Mouse (Mus musculus): Measurements from ENCODE around the gene Dclk2. TPM values are rescaled to one million over a fixed set of nuclear protein-coding genes. Genes with fewer than 3 reads are reported as not detected.

Dclk2 gene
- polyA plus RNA-seq, 1 experiment from 2014 or later, result 19.0 TPM

DNA sequence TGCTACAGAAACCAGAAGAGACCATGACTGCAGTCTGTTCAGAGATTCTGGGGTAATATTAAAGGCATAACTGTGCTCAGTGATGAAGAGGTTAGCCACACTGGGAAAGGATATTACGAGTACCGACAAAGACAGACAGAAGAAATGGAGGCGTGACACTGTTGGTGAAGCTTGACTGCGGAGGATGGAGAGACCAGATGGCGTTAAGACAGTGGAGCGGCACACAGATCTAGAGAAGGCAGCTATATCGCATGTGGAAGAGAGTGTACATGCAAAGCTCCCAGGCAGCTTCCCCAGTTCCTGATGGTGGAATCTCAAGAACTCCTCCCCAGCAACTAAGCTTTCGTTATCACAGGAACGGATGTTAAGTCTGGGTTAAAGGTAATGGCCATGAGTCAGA, 116.4 kb downstream of the Dclk2 start:
- H3K4me1 ChIP-seq, result peaks cover 22% of the 10 kb centered on the region
- no peak overlapping the region for H3K27ac ChIP-seq (replicated peaks)
- 95% methylated on average over 9 of the region's 9 CpGs for WGBS

DNA sequence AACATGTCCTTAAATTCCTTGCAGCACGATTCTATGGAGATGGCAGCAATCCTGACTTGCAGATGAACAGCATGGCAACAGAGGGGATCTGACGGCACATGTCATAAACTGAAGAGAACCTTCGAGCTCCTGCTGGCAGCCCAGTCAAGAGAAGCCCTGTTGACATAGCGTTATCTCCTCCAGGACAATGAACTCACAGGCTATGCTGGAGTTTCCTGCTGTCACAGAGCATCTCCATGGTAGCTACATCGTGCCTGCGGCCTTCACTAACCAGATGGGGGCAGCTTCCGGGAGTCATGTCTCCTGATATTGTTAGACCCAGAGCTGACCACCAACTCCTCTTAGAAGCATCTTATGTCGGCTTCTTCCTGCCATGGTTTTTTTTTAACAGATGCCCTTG, 117.8 kb downstream of the Dclk2 start:
- WGBS, result 61% methylated on average over 8 of the region's 8 CpGs
- no peak overlapping the region for H3K27ac ChIP-seq (replicated peaks)
- H3K36me3 ChIP-seq, result peaks cover 38% of the 10 kb centered on the region
- H3K9me3 ChIP-seq (replicated peaks), result no peaks in the 10 kb centered on the region
- H3K27me3 ChIP-seq (ENCODE audit: low read depth, poor library complexity, severe bottlenecking), result no peaks in the 10 kb centered on the region
- DNase-seq (ENCODE audit: low spot score), result no peak
- no peak overlapping the region for H3K4me3 ChIP-seq
- H3K4me1 ChIP-seq, result peaks cover 22% of the 10 kb centered on the region

More for the DNA sequence above, 116.4 kb downstream of the Dclk2 start:
- H3K4me3 ChIP-seq, result no peak overlapping the region
- DNase-seq (ENCODE audit: low spot score), result no peak
- no peaks in the 10 kb centered on the region for H3K9me3 ChIP-seq (replicated peaks)
- peaks cover 28% of the 10 kb centered on the region for H3K36me3 ChIP-seq
- H3K27me3 ChIP-seq (ENCODE audit: low read depth, poor library complexity, severe bottlenecking), result no peaks in the 10 kb centered on the region

DNA sequence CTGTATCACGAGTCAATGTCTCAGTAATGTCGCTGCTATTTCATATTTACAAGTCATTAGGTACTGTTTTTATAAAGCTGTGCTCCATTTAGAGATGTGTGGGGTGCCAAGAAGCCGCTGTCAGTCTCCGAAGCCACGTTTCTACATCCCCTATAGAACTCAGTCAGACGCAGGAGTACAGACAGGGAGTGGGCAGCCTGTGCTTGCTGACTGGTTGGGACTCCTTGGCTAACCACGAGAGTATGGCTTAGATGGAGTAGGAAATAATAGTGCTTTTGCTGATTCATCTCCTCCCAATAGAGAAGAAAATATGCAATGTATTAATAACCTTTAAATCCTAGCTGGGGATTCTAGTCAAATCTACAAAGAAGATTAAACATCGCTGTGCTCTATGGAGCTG, 119.8 kb downstream of the Dclk2 start:
- 91% methylated on average over 8 of the region's 8 CpGs for WGBS
- no peak for DNase-seq (ENCODE audit: low spot score)
- no peak overlapping the region for H3K27ac ChIP-seq (replicated peaks)
- H3K9me3 ChIP-seq (replicated peaks), result no peaks in the 10 kb centered on the region
- H3K36me3 ChIP-seq, result peaks cover 37% of the 10 kb centered on the region
- H3K27me3 ChIP-seq (ENCODE audit: low read depth, poor library complexity, severe bottlenecking), result no peaks in the 10 kb centered on the region
- H3K4me3 ChIP-seq, result no peak overlapping the region
- peaks cover 22% of the 10 kb centered on the region for H3K4me1 ChIP-seq

DNA sequence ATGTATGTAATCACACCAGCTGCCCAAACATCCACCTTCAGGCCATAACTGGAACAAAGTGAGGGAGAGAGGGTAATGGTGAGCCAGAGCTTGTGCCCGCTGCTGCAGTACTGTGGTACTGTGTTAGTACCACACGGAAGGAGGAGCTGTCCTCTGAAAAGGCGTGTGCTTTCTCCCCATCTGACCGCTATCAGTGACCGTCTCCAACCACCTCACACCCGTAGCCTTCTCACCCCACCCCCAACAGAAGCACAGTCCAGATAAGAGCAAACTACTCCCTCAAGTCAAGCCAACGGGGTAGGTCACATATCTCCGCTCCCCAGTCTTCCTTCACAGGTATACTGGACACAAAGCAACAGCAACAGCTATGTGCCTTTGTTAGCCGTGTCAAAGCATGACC, 121.6 kb downstream of the Dclk2 start:
- Histone ChIP-seq H3K27ac (replicated peaks) (no peak overlapping the region), H3K4me3 (no peak overlapping the region), H3K9me3 (replicated peaks) (no peaks in the 10 kb centered on the region), H3K36me3 (peaks cover 21% of the 10 kb centered on the region), H3K4me1 (peaks cover 19% of the 10 kb centered on the region), H3K27me3 (ENCODE audit: low read depth, poor library complexity, severe bottlenecking) (no peaks in the 10 kb centered on the region)
- no peak for DNase-seq (ENCODE audit: low spot score)
- WGBS, result 95% methylated on average over 9 of the region's 9 CpGs

DNA sequence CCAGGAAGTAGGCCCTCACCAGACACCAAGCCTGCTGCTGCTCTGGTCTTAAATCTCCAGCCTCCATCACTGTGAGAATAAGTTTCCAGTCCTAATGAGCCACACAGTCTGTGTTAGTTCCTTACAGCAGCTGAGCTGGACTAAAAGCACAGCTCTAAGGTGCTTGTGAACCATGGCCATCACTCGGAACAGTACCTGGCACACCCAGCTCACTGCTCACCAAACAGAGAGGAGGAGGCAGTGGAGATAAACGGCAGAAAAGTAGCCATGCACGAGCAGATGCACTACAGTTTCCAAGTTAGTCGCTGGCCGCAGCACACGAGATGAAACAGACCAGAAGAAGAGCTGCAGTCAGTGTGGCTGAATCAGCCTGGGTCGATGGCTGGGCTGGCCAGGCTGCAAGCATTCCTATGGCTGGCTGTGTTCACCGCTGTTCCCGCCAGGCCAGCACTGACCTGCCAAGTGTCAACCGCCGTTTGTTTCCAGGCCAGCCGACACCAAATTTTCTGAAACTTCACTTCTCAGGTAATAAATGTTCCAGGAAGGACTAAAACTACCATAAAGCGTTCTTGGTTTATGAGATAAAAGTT, 122.7 kb downstream of the Dclk2 start:
- H3K27me3 ChIP-seq (ENCODE audit: low read depth, poor library complexity, severe bottlenecking), result no peaks in the 10 kb centered on the region
- no peaks in the 10 kb centered on the region for H3K9me3 ChIP-seq (replicated peaks)
- H3K27ac ChIP-seq (replicated peaks), result no peak overlapping the region
- H3K36me3 ChIP-seq, result peaks cover 29% of the 10 kb centered on the region
- no peak for DNase-seq (ENCODE audit: low spot score)
- no peak overlapping the region for H3K4me3 ChIP-seq
- peaks cover 10% of the 10 kb centered on the region for H3K4me1 ChIP-seq
- WGBS, result 89% methylated on average over 13 of the region's 13 CpGs

DNA sequence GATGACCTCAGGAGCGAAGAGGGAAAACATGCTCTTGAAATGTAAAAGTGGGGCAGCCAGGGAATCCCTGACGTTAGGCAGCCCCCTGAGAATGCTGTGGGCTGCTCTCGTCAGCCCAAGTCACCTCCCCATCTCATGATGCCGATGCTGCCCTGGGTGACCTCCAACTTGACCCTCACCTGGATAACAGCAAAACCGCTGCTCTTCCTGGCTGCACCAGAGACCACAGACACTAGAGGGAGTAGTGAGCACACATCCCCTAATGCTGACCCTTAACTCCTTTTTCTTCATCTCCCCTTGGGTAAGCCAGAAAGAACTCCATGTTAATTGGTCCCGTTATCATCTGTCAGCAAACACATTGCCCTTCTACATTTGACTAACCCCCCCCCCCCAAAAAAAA, 123.9 kb downstream of the Dclk2 start:
- H3K36me3 ChIP-seq, result peaks cover 35% of the 10 kb centered on the region
- WGBS, result 41% methylated on average over 6 of the region's 6 CpGs
- no peak overlapping the region for H3K27ac ChIP-seq (replicated peaks)
- no peaks in the 10 kb centered on the region for H3K27me3 ChIP-seq (ENCODE audit: low read depth, poor library complexity, severe bottlenecking)
- H3K4me3 ChIP-seq, result no peak overlapping the region
- DNase-seq (ENCODE audit: low spot score), result no peak
- H3K4me1 ChIP-seq, result peaks cover 5% of the 10 kb centered on the region; the same call in 1 of the 2 replicates
- H3K9me3 ChIP-seq (replicated peaks), result no peaks in the 10 kb centered on the region

DNA sequence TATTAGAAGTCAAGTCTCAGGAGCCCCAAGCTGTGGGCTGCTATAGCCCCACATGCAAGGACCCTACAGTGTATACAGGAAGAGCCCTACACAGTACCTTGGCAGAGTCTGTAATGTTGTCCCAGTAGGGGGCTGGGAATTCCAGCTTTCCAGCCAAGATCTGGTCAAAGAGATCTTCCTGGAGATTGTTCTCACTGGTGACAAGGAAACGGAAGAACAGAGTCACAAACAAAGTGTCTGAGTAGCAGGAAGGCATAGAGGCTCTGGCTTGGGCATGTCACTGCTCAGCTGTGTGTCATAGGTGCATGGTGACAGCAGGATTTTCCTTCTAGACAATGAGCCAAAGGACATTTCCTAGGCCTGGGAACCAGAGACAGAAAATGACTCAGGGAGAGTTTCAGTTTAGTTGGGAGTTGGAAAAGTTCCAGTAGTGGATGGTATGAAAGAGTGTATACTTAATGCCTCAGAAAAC, 126.9 kb downstream of the Dclk2 start:
- no peak for DNase-seq (ENCODE audit: low spot score)

DNA sequence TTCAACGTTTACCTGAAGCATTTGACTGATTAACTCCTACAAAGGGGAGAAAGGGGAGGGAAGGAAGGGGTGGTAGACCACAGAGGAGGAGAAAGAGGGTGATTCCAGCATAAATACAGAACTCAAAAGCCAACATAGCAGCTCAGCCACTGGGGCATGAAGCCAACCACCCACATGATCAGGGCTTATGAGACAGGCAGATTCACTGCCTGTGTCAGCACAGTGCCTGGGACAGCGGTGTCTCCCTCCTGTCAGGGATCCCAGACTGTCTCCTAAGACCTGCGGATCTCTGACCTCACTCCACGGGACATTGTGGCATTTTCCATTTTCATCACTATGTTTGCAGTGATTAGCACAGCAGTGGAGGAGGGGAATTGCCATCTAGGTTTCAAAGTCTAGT, 127.4 kb downstream of the Dclk2 start:
- no peak for DNase-seq (ENCODE audit: low spot score)
- H3K9me3 ChIP-seq (replicated peaks), result no peaks in the 10 kb centered on the region
- H3K27me3 ChIP-seq (ENCODE audit: low read depth, poor library complexity, severe bottlenecking), result no peaks in the 10 kb centered on the region
- peaks cover 36% of the 10 kb centered on the region for H3K36me3 ChIP-seq
- no peak overlapping the region for H3K4me3 ChIP-seq
- H3K4me1 ChIP-seq, result peaks cover 27% of the 10 kb centered on the region
- no peak overlapping the region for H3K27ac ChIP-seq (replicated peaks)
- 83% methylated on average over 4 of the region's 4 CpGs for WGBS

More for the DNA sequence above, 126.9 kb downstream of the Dclk2 start:
- 64% methylated on average over 1 of the region's 1 CpGs for WGBS
- Histone ChIP-seq H3K4me1 (peaks cover 22% of the 10 kb centered on the region), H3K36me3 (peaks cover 35% of the 10 kb centered on the region), H3K9me3 (replicated peaks) (no peaks in the 10 kb centered on the region), H3K4me3 (no peak overlapping the region), H3K27me3 (ENCODE audit: low read depth, poor library complexity, severe bottlenecking) (no peaks in the 10 kb centered on the region), H3K27ac (replicated peaks) (no peak overlapping the region)

DNA sequence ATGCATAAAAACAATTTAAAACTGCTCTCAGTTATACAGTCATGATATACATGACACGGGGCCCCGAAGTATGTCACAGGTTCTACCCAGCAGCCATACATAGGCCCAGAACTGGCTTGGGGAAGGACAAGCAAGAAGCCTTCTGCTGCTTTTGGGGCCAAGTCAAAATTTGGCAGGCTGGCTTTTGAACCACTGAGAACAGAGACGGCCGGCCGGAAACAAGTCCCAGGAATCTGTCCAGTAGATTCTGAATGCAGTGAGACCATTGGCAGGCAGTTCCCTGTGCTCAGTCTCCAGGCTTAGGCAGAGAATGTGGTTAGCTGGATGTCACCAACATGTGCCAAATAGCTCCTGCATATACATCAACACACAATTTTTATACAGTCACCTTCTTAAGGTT, 130.9 kb downstream of the Dclk2 start:
- WGBS, result 93% methylated on average over 5 of the region's 5 CpGs
- peaks cover 57% of the 10 kb centered on the region for H3K36me3 ChIP-seq

DNA sequence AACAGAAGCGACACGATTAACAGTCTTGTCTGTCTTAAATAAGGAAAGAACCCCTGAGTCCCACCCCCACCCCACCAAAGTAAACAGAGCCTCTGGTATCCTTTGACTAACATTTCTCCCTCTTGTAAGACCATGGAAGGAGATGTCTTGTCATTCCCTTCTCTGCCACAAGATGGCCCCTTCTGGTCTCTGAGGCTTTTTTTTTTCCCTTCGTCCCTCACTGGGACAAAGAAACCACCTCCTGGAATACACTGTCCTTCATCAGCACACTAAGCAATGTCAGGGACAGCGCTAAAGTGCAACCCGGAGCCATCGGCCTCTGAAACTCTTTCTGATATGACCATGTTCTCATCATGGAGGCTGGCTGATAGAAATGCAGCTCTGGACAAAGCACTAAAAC, 131.9 kb downstream of the Dclk2 start:
- WGBS, result 53% methylated on average over 6 of the region's 6 CpGs
- DNase-seq (ENCODE audit: low spot score), result peak; percentile 57
- peak overlapping the region; percentile 73 for H3K27ac ChIP-seq (replicated peaks)
- H3K4me1 ChIP-seq, result peaks cover 44% of the 10 kb centered on the region
- H3K36me3 ChIP-seq, result peaks cover 63% of the 10 kb centered on the region
- H3K4me3 ChIP-seq, result no peak overlapping the region
- H3K27me3 ChIP-seq (ENCODE audit: low read depth, poor library complexity, severe bottlenecking), result no peaks in the 10 kb centered on the region
- H3K9me3 ChIP-seq (replicated peaks), result no peaks in the 10 kb centered on the region

More for the DNA sequence above, 130.9 kb downstream of the Dclk2 start:
- peaks cover 44% of the 10 kb centered on the region for H3K4me1 ChIP-seq
- H3K27ac ChIP-seq (replicated peaks), result no peak overlapping the region; the same call in 1 of the 2 replicates
- no peak for DNase-seq (ENCODE audit: low spot score)
- no peak overlapping the region for H3K4me3 ChIP-seq
- no peaks in the 10 kb centered on the region for H3K9me3 ChIP-seq (replicated peaks)
- no peaks in the 10 kb centered on the region for H3K27me3 ChIP-seq (ENCODE audit: low read depth, poor library complexity, severe bottlenecking)

DNA sequence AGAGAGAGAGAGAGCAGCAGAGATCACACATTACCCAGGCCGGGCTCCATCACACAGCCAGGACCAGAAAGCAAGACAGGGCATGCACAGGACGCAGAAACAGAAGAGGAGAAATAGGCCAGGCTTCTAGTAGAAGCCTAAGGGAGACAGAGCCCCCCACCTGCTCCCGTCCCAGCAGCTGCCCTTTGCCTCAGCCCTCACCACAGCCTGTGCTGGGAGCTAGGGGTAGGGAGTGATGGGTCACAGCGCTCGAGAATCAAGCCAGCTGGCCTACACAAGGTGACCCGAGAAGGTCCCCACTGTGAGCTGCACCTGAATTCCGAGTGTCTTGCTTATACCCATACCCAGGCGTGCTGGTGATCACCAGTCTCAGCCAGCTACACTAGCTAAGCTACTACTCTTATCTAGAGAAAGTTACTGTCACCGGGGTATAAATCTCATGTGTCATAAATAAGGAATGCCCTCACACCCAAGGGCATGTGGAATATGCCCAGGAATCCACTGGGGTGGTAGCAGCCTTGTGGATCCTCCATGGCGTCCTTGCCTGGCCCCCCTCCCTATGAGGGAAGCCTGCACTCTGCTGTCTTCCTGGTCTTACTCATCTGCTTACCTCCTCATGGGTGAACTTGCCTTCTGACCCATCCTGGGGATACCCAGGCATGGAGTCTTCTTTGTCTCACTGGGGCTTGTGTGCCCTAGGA, 133.1 kb downstream of the Dclk2 start:
- Histone ChIP-seq H3K9me3 (replicated peaks) (no peaks in the 10 kb centered on the region), H3K4me1 (peaks cover 53% of the 10 kb centered on the region), H3K4me3 (no peak overlapping the region), H3K27me3 (ENCODE audit: low read depth, poor library complexity, severe bottlenecking) (no peaks in the 10 kb centered on the region), H3K27ac (replicated peaks) (peak overlapping the region; percentile 73), H3K36me3 (peaks cover 61% of the 10 kb centered on the region)
- 88% methylated on average over 10 of the region's 10 CpGs for WGBS
- DNase-seq (ENCODE audit: low spot score), result no peak

DNA sequence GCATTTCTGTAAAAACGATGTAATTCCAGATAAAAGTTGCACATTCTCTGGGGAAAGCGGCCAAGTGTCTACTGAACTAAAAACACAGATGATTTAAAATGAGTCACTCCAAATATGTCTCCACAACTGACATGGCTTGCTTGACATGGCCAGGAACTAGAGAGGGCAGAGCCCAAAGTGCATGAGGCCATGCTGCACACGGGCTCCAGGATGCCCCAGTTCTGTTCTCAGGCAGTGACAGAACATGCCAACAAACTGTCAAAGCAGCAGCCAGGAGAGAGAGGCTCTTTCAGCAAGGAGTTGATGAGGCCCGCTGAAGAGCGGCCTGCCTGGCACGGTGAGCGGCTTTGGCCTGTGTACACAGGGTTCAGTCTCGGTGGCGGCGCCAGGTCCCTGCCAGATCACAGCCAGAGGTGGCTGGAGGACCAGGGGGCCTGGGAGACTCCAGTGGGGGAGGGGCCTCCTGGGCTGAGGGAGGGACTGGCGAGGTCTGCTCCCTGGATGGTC, 133.8 kb downstream of the Dclk2 start:
- Histone ChIP-seq H3K27me3 (ENCODE audit: low read depth, poor library complexity, severe bottlenecking) (no peaks in the 10 kb centered on the region), H3K36me3 (peaks cover 56% of the 10 kb centered on the region), H3K4me1 (peaks cover 53% of the 10 kb centered on the region), H3K27ac (replicated peaks) (peak overlapping the region; percentile 46), H3K9me3 (replicated peaks) (no peaks in the 10 kb centered on the region), H3K4me3 (no peak overlapping the region)
- DNase-seq (ENCODE audit: low spot score), result no peak
- WGBS, result 76% methylated on average over 11 of the region's 11 CpGs

DNA sequence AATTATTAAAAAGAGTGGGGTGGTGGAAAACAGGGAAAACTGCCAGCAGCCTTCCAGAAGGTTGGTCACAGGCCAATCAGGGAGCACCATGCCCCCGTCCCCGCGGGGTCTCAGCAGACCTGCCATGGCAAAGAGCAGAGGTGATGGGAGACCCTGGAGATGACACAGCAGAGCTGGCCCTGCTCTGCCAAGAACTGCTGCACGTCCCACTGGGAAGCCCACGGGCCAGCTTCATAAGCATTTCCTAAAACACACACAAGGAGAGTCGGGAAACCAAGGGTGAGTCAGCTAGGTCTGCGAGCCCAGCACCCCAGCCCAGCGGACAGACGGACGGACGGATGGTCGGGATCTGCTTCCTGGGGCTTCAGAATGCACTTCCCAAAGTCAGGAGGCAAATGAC, 134.4 kb downstream of the Dclk2 start:
- Histone ChIP-seq H3K27me3 (ENCODE audit: low read depth, poor library complexity, severe bottlenecking) (no peaks in the 10 kb centered on the region), H3K9me3 (replicated peaks) (no peaks in the 10 kb centered on the region), H3K27ac (replicated peaks) (no peak overlapping the region), H3K4me3 (no peak overlapping the region), H3K36me3 (peaks cover 53% of the 10 kb centered on the region), H3K4me1 (peaks cover 53% of the 10 kb centered on the region)
- no peak for DNase-seq (ENCODE audit: low spot score)
- 91% methylated on average over 12 of the region's 12 CpGs for WGBS
